Mouse (Mus musculus) spleen, adult 10 weeks (tissue): ENCODE results near the gene Rrbp1. TPM values are rescaled to one million over a fixed set of nuclear protein-coding genes. Genes with fewer than 3 reads are reported as not detected.

Experiments
- polyA plus RNA-seq: library from polyadenylated mRNA; stranded (reverse); fragments of 350-450 nt; fragmentation: Illumina TruSeq; extraction: RNeasy Lipid Tissue Mini Kit (QIAGEN cat#74804); gene quantifications from one replicate; pipeline ENCODE4 v1.2.3, GENCODE M21; 2015; ENCODE audit warnings: low replicate concordance; ENCODE audit not compliant: insufficient read depth

Gene Rrbp1
- polyA plus RNA-seq, result 188 TPM

DNA sequence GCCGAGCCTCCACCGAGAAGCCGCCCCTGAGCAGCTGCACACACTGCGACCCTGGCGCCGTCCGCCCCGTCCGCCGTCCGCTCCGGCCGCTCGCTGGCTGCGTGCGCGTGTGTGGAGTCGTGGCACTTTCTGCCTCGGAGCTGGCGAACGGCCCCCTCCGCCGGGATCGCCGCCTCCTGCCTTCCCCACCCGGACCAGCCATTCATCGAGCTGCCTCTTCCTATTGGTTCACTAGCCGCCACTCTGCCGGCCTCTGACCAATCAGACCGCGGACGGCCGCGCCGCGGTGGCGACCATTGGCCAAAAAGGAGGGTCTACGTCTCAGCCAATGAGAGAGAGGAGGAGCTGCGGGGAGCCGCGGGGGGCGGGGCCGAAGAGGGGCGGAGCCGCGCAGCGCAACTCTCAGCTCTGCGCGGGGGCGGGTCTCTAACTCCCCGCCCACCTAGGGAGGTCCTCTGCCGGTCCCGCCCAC is at the start of gene Rrbp1:
Rrbp1 (minus strand) TSS at position 184 of the 472 bp plus-strand sequence.

GRCm38 (mm10) chr2:144032664-144033063 is 21.6 kb upstream of the Rrbp1 start, which contains the start of gene Banf2:
Gene Banf2 (plus strand): TSS chr2:144033059.

GRCm38 (mm10) chr2:143914760-143915599 is 96.1 kb downstream of the Rrbp1 start, which contains the start of gene Dstn:
Gene Dstn (plus strand): TSS chr2:143915320.

Other genes with a start within 250 kb of the Rrbp1 start
- gene Bfsp1, start 148.1 kb downstream of the Rrbp1 start, polyA plus RNA-seq, result 0.59 TPM
- gene Dstn, start 95.9 kb downstream of the Rrbp1 start, polyA plus RNA-seq, result 192 TPM
- gene Banf2, start 21.8 kb upstream of the Rrbp1 start, polyA plus RNA-seq, result not detected